39 mouse cellular contexts compared by ENCODE assay signal in genomic region chr7:30841379-30841778, GRCm38 (mm10). TPM values are rescaled to one million over a fixed set of nuclear protein-coding genes. Genes with fewer than 3 reads are reported as not detected.
"Had no signal": no experiment of that assay in that cellular context is flagged by ENCODE, and none has a peak within 500 bp of the region (broad histone marks: within the 10 kb centered on the region; RNA-seq: fewer than 3 reads in every experiment).

No protein-coding gene starts in this region.

- H3K27me3 ChIP-seq: heart, embryonic 15.5 days; hindbrain, embryonic 13.5 days; hindbrain, embryonic 15.5 days; limb, embryonic 13.5 days; limb, embryonic 15.5 days; liver, embryonic 12.5 days had no signal

- DNase-seq: forebrain, postnatal 0 days; gastrocnemius, postnatal 14 days; gastrocnemius, postnatal 36 days; heart, adult 11 months; heart, adult 2 months; heart, postnatal 14 days; heart, postnatal 36 days; kidney, adult 11 months; kidney, adult 8-10 months; kidney, postnatal 14 days; kidney, postnatal 36 days; layer of hippocampus, adult 9-11 months; layer of hippocampus, postnatal 36 days; left cerebral cortex, postnatal 4 days had no signal

- H3K4me2 ChIP-seq: heart, embryonic 11.5 days; heart, embryonic 13.5 days; heart, embryonic 15.5 days; hindbrain, embryonic 13.5 days; hindbrain, embryonic 15.5 days; limb, embryonic 13.5 days; limb, embryonic 15.5 days; liver, embryonic 12.5 days had no signal

- H3K36me3 ChIP-seq: heart, embryonic 13.5 days; heart, embryonic 15.5 days; hindbrain, embryonic 13.5 days; hindbrain, embryonic 15.5 days; limb, embryonic 13.5 days; limb, embryonic 15.5 days; liver, embryonic 12.5 days had no signal

- H3K9ac ChIP-seq: forebrain, postnatal 0 days; heart, embryonic 13.5 days; heart, embryonic 15.5 days; hindbrain, embryonic 13.5 days; hindbrain, embryonic 15.5 days; limb, embryonic 13.5 days; limb, embryonic 15.5 days; liver, embryonic 12.5 days had no signal

- H3K4me1 ChIP-seq: limb, embryonic 15.5 days had no signal

- H3K4me3 ChIP-seq: heart, adult 2 months; heart, embryonic 13.5 days; heart, embryonic 15.5 days; hindbrain, embryonic 13.5 days; hindbrain, embryonic 15.5 days; limb, embryonic 13.5 days; limb, embryonic 15.5 days; liver, embryonic 12.5 days had no signal

- ATAC-seq: forebrain, postnatal 0 days; inflammation-experienced regulatory T-cells, adult 6 months; liver, embryonic 12.5 days had no signal

- H3K27ac ChIP-seq: heart, adult 2 months; heart, embryonic 13.5 days; heart, embryonic 15.5 days; hindbrain, embryonic 13.5 days; hindbrain, embryonic 15.5 days; limb, embryonic 13.5 days; limb, embryonic 15.5 days; liver, embryonic 12.5 days had no signal

- H3K9me3 ChIP-seq: heart, embryonic 13.5 days; heart, embryonic 15.5 days; hindbrain, embryonic 13.5 days; hindbrain, embryonic 15.5 days; limb, embryonic 13.5 days; limb, embryonic 15.5 days; liver, embryonic 12.5 days had no signal

RNA-seq across cellular contexts. Expression of gene Ffar3, which starts 14.6 kb away (rescaled TPM):
- total RNA-seq: forebrain, postnatal 0 days; gastrocnemius, adult 18-20 months; gastrocnemius, adult 8-10 months; gastrocnemius, postnatal 14 days; gastrocnemius, postnatal 36 days; heart, adult 2 months; heart, postnatal 14 days; heart, postnatal 36 days; hematopoietic stem cell, adult 5-6 weeks; layer of hippocampus, adult 18-20 months; layer of hippocampus, adult 8-10 months; layer of hippocampus, postnatal 36 days; left cerebral cortex, adult 18-20 months; left cerebral cortex, adult 8-10 months; left cerebral cortex, postnatal 10 days; left cerebral cortex, postnatal 25 days; left cerebral cortex, postnatal 4 days had no signal
- polyA plus RNA-seq: forebrain, postnatal 0 days; gonadal fat pad, adult 2 months; heart, adult 2 months; heart, embryonic 11.5 days; heart, embryonic 13.5 days; heart, embryonic 15.5 days; heart, postnatal 0 days; hindbrain, embryonic 11.5 days; hindbrain, embryonic 15.5 days; kidney, embryonic 14.5 days; limb, embryonic 13.5 days; limb, embryonic 15.5 days; liver, embryonic 12.5 days had no signal

RNA-seq across cellular contexts. Expression of gene Ffar2, which starts 17.8 kb away (rescaled TPM):
- total RNA-seq: forebrain, postnatal 0 days; heart, adult 2 months; layer of hippocampus, adult 18-20 months; layer of hippocampus, postnatal 14 days; layer of hippocampus, postnatal 36 days; left cerebral cortex, adult 18-20 months; left cerebral cortex, adult 8-10 months; left cerebral cortex, postnatal 25 days; left cerebral cortex, postnatal 4 days had no signal
- polyA plus RNA-seq: heart, embryonic 11.5 days; heart, embryonic 13.5 days; kidney, embryonic 14.5 days; limb, embryonic 11.5 days; limb, embryonic 13.5 days; limb, embryonic 15.5 days had no signal

RNA-seq across cellular contexts. Expression of gene Ffar1, which starts 20.0 kb away (rescaled TPM):
- total RNA-seq: forebrain, postnatal 0 days; gastrocnemius, adult 18-20 months; gastrocnemius, adult 8-10 months; gastrocnemius, postnatal 14 days; gastrocnemius, postnatal 36 days; heart, adult 2 months; heart, postnatal 14 days; heart, postnatal 36 days; hematopoietic stem cell, adult 5-6 weeks; layer of hippocampus, adult 18-20 months; layer of hippocampus, adult 8-10 months; layer of hippocampus, postnatal 14 days; layer of hippocampus, postnatal 36 days; left cerebral cortex, adult 18-20 months; left cerebral cortex, adult 8-10 months; left cerebral cortex, postnatal 10 days; left cerebral cortex, postnatal 25 days; left cerebral cortex, postnatal 4 days had no signal
- polyA plus RNA-seq: forebrain, postnatal 0 days; heart, embryonic 11.5 days; heart, embryonic 13.5 days; heart, embryonic 15.5 days; heart, postnatal 0 days; hindbrain, embryonic 11.5 days; hindbrain, embryonic 13.5 days; hindbrain, embryonic 15.5 days; kidney, embryonic 14.5 days; kidney, embryonic 16.5 days; limb, embryonic 11.5 days; limb, embryonic 13.5 days; limb, embryonic 15.5 days; liver, embryonic 12.5 days had no signal

RNA-seq across cellular contexts. Expression of gene Cd22, which starts 38.8 kb away (rescaled TPM):
- total RNA-seq: forebrain, postnatal 0 days; gastrocnemius, adult 18-20 months; gastrocnemius, adult 8-10 months; gastrocnemius, postnatal 36 days; hematopoietic stem cell, adult 5-6 weeks; layer of hippocampus, adult 18-20 months; layer of hippocampus, postnatal 14 days; layer of hippocampus, postnatal 36 days; left cerebral cortex, postnatal 25 days had no signal
- polyA plus RNA-seq: forebrain, postnatal 0 days; heart, embryonic 11.5 days; heart, embryonic 13.5 days; heart, embryonic 15.5 days; hindbrain, embryonic 11.5 days; hindbrain, embryonic 13.5 days; limb, embryonic 11.5 days had no signal

RNA-seq across cellular contexts. Expression of gene Krtdap, which starts 53.7 kb away (rescaled TPM):
- total RNA-seq: forebrain, postnatal 0 days; gastrocnemius, postnatal 36 days; heart, adult 2 months; heart, postnatal 14 days; heart, postnatal 36 days; hematopoietic stem cell, adult 5-6 weeks; layer of hippocampus, adult 18-20 months; layer of hippocampus, adult 8-10 months; layer of hippocampus, postnatal 14 days; layer of hippocampus, postnatal 36 days; left cerebral cortex, adult 18-20 months; left cerebral cortex, adult 8-10 months; left cerebral cortex, postnatal 10 days; left cerebral cortex, postnatal 25 days; left cerebral cortex, postnatal 4 days had no signal
- polyA plus RNA-seq: heart, adult 2 months; heart, embryonic 11.5 days; hindbrain, embryonic 11.5 days; hindbrain, embryonic 13.5 days; inflammation-experienced regulatory T-cells, adult 6 months; kidney, embryonic 14.5 days; limb, embryonic 11.5 days; liver, embryonic 12.5 days had no signal
